Mouse (Mus musculus) testis, adult 2 months (tissue): ENCODE measurements around the gene Mpeg1. TPM values are rescaled to one million over a fixed set of nuclear protein-coding genes. Genes with fewer than 3 reads are reported as not detected.
A peak's percentile ranks its signal among the peaks of the same experiment; 100 is the strongest.

Experiments used
- H3K27ac ChIP-seq: fragments of 200-500 bp; 2 replicates; pipeline ENCODE4 v1.5.1; 2012; ENCODE audit warnings: low read depth, low read length; ENCODE audit not compliant: control insufficient read depth, insufficient read depth
- H3K27me3 ChIP-seq: fragments of 200-500 bp; 2 replicates; pipeline ENCODE4 v1.6.1; 2012; ENCODE audit warnings: mild to moderate bottlenecking, low read length, moderate library complexity; ENCODE audit not compliant: control insufficient read depth, insufficient read depth
- H3K36me3 ChIP-seq: fragments of 200-500 bp; 2 replicates; pipeline ENCODE4 v1.6.1; 2012; ENCODE audit warnings: mild to moderate bottlenecking, low read length; ENCODE audit not compliant: control insufficient read depth, insufficient read depth
- H3K4me1 ChIP-seq: fragments of 200-500 bp; 2 replicates; pipeline ENCODE4 v1.6.1; 2012; ENCODE audit warnings: low read length; ENCODE audit not compliant: control insufficient read depth, insufficient read depth
- H3K4me3 ChIP-seq: fragments of 200-500 bp; 2 replicates; pipeline ENCODE4 v1.5.1; 2012; ENCODE audit warnings: low read depth, mild to moderate bottlenecking, low read length, moderate library complexity, mixed read lengths; ENCODE audit not compliant: control insufficient read depth
- CTCF ChIP-seq: fragments of 200-500 bp; IDR thresholded peaks from 2 replicates; pipeline ENCODE4 v1.5.1; 2012; ENCODE audit warnings: low read depth, mild to moderate bottlenecking, inconsistent platforms, low read length, moderate library complexity; ENCODE audit not compliant: control insufficient read depth, insufficient read depth, insufficient replicate concordance
- POLR2A ChIP-seq: fragments of 200-500 bp; IDR thresholded peaks from 2 replicates; pipeline ENCODE4 v1.6.1; 2012; ENCODE audit warnings: low read depth, mild to moderate bottlenecking, inconsistent platforms, low read length, moderate library complexity; ENCODE audit not compliant: control insufficient read depth
- polyA plus RNA-seq: library from polyadenylated mRNA; depleted of rRNA; stranded (reverse); fragments of >200 nt; gene quantifications from 2 replicates; pipeline ENCODE4 v1.2.3, GENCODE M21; 2012

Mpeg1 gene
- polyA plus RNA-seq, 1 experiment, result 3.3 TPM

- H3K36me3 ChIP-seq, result no peaks in the 10 kb centered on the region
- TF ChIP-seq CTCF (0 out of 2 replicates have a peak, but pooled peaks have one; percentile 5), POLR2A (no peak)
- H3K27ac ChIP-seq, result no peak overlapping the region
- H3K4me3 ChIP-seq, result no peak overlapping the region
- H3K4me1 ChIP-seq, result no peaks in the 10 kb centered on the region
- no peaks in the 10 kb centered on the region for H3K27me3 ChIP-seq
These were observed 27.5 kb upstream of the Mpeg1 start for GRCm38 (mm10) chr19:12433033-12433432.

DNA sequence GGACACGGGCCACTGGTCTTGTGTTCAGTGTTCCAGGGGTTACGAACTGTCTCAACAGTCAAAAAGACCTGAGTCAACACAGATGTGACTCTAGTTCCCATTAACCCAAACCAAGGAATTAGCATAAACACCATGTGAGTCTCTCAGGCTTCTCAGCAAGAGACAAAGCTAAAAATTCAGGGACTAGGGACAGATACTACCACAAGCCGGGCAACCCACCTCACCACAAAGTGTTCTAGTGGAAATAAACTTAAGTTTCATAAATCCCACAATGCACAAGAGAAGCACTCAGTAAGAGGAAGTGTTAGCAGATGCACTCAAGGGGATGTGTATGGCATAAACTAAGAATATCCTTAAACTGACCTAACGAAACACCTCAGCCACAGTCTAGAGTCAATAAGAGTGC, 25.6 kb upstream of the Mpeg1 start:
- TF ChIP-seq CTCF, result no peak
- no peak for TF ChIP-seq POLR2A
- Histone ChIP-seq H3K4me1 (no peaks in the 10 kb centered on the region), H3K36me3 (no peaks in the 10 kb centered on the region), H3K27me3 (no peaks in the 10 kb centered on the region), H3K27ac (no peak overlapping the region), H3K4me3 (no peak overlapping the region)

DNA sequence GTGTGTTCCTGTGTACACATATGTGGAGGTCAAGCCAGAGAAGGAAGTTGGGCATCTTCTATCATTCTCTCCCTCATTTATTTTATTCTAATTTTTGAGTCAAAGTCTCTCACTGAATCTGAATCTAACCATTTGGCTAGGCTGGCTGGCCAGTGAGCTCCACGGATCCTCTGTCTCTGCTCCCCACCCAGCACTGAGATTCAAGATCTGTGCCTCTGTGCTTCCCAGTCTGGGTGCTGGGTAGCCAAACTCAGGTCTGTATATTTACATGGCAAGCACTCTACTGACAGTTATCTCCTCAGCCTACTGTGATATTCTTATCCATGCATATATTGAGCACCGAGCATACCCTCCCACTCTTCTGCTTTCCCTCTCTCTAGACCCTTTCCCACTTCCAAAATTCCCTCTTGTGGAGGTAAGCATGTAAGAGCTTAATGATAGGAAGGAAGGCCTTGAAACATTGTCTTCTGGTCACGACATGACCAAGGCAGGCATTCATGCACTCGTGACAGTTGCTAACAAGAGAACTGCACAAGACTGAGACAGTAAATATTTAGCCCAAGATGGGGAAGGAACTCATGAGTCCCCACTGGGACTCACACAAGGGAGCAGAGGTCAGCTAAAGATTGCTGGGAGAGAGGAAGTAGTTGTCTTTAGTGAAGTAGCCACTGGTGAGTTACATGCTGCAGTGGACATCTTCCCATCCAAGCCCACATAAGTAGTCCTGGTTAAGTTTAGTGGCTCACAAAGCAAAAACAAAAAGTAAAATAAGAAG, 24.6 kb upstream of the Mpeg1 start:
- TF ChIP-seq POLR2A (no peak), CTCF (no peak)

DNA sequence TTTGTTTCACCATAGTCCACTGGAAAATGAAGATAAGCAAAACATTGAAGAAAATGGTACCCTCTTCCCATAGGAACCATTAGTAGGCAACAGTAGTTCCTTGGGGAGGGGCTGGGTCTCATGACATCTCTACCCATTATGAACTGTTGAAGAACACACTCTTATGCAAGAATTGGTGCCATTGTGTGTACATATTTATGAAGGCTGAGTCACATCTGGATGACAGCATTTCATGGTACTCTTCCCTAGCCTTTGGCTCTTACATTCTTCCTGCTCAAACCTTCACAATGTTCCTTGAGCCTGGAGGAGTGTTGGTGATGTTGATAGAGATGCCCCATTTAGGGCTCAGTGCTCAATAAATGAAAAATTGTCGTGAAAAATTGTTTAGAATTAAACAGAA, 21.0 kb upstream of the Mpeg1 start:
- no peaks in the 10 kb centered on the region for H3K27me3 ChIP-seq
- no peaks in the 10 kb centered on the region for H3K36me3 ChIP-seq
- no peak overlapping the region for H3K4me3 ChIP-seq
- H3K27ac ChIP-seq, result no peak overlapping the region
- H3K4me1 ChIP-seq, result no peaks in the 10 kb centered on the region
- TF ChIP-seq CTCF (no peak), POLR2A (no peak)

More for the DNA sequence above, 24.6 kb upstream of the Mpeg1 start:
- Histone ChIP-seq H3K36me3 (no peaks in the 10 kb centered on the region), H3K4me1 (no peaks in the 10 kb centered on the region), H3K27ac (no peak overlapping the region), H3K4me3 (no peak overlapping the region), H3K27me3 (no peaks in the 10 kb centered on the region)

- H3K27me3 ChIP-seq, result no peaks in the 10 kb centered on the region
- no peak for TF ChIP-seq CTCF
- no peak for TF ChIP-seq POLR2A
- no peaks in the 10 kb centered on the region for H3K36me3 ChIP-seq
- H3K27ac ChIP-seq, result no peak overlapping the region
- H3K4me1 ChIP-seq, result no peaks in the 10 kb centered on the region
- no peak overlapping the region for H3K4me3 ChIP-seq
These were observed 20.4 kb upstream of the Mpeg1 start for GRCm38 (mm10) chr19:12440103-12440725.

DNA sequence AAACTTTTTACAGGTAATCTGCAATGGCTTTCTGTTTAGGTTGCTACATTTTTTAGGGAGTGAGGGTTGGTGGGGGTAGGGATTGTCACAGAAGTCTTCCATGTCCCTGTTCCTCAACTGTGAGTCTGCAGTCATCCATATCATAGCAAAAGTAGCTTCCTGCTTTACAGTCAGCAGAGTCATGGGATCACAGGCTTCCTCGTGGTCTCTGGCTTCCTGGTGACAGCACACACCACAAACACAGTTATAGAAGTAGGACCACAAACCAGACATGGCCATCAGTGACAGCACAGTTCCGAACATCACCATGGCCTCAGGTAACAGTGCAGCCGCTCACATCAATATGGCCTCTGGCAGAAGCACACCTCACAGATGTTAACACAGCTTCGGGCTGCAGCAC, 18.0 kb upstream of the Mpeg1 start:
- Histone ChIP-seq H3K4me1 (no peaks in the 10 kb centered on the region), H3K27ac (peak overlapping the region; percentile 10; the same call in 1 of the 2 replicates), H3K4me3 (no peak overlapping the region), H3K36me3 (no peaks in the 10 kb centered on the region), H3K27me3 (no peaks in the 10 kb centered on the region)
- TF ChIP-seq POLR2A (no peak), CTCF (no peak)

- no peak overlapping the region for H3K4me3 ChIP-seq
- no peaks in the 10 kb centered on the region for H3K36me3 ChIP-seq
- no peak overlapping the region for H3K27ac ChIP-seq
- no peaks in the 10 kb centered on the region for H3K4me1 ChIP-seq
- H3K27me3 ChIP-seq, result no peaks in the 10 kb centered on the region
- TF ChIP-seq CTCF (no peak), POLR2A (no peak)
These were observed 15.6 kb upstream of the Mpeg1 start for GRCm38 (mm10) chr19:12445014-12445413.
